Mouse (Mus musculus) spleen, postnatal 36 days (tissue): ENCODE measurements around the gene Podxl.
A peak's percentile ranks its signal among the peaks of the same experiment; 100 is the strongest.

ENCODE experiments used
- DNase-seq, 2 experiments: peaks; one replicate each; pipeline ENCODE4 v3.0.0; 2022; ENCODE audit warnings: low spot score in 2 of 2, mixed read lengths in 1 of 2

Podxl gene

GRCm38 (mm10) chr6:31523657-31524056, 40.1 kb downstream of the Podxl start:
- DNase-seq, result no peak

DNA sequence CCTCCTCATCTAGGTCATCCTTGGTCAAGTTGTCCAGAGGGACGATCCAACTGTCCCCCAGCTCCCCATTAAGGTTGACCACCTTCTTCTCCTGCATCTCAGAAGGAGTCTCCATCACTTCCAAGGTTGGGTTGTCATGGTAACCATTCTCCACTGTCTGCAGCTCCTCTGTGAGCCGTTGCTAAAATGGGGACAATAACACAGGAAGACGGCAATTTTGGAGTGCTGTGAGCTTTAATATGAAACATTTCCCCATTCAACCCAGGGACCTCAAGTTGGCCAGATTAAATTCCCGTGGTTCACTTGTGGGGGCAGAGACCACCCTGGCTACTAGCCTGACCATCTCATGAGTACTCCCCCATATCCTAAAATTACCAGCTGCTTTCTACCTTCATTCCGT, 40.7 kb downstream of the Podxl start:
- no peak for DNase-seq

- no peak for DNase-seq
These were observed 41.3 kb downstream of the Podxl start for GRCm38 (mm10) chr6:31522478-31522877.

- no peak for DNase-seq
These were observed 42.1 kb downstream of the Podxl start for GRCm38 (mm10) chr6:31521491-31522355.

DNA sequence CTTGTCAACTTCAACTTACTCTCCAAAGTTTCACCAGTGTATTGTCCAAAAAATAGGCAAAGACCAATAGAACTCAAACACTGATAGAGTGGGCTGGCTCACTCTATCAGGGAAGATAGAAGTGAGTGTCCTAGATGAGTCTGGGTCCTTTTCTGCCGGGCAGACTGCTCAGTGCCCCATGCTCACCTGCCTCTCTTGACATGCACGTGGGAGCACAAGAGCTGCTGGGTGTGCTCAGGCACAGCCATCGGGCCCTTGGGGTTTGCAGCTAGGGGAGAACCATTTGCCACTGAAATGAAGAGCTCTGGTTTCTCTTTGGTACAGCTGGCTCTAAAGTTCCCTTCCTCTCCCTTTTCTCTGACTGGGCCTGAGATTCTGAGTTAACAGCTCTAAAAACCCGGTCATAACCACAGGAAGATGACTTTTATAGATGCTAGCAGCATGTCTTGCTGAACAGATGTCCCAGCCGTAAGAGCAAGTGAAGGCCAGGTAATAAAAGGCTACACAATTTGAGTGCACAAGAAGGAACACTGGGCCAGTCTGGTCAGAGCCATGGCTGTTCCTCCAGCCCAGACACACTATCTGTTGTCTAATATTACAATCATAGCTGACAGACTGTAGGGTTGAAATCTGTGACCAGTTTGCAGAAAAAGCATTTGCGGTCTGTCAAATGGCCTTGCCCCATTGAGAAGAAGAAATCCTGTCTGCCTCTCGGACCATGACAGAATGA, 43.1 kb downstream of the Podxl start:
- DNase-seq, result no peak

DNA sequence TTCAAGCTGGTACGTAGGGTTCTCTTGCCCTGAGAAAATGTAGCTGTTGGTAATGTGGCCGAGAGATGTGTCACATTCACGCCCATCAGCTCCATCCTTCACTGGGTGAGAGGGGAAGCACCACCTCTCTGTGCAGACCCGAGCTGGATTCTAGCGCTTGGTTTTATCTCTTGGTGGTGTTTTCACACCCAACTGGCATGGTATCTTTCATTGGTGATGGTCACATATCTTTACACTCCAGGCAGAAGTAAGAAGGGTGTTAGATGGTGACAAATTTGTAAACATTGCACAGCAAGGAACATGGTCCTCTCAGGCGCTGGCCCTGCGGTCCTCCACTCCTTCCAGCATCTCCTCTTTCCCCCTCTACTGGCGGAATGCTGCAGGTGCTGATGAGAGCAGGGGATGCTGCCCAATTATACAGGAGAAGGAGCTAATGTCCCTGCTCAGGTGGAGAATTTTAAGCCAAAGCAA, 44.7 kb downstream of the Podxl start:
- DNase-seq, result peak; percentile 17 to 44

GRCm38 (mm10) chr6:31518338-31518698, 45.5 kb downstream of the Podxl start:
- DNase-seq, result no peak

GRCm38 (mm10) chr6:31517681-31518337, 46.0 kb downstream of the Podxl start:
- DNase-seq, result no peak

GRCm38 (mm10) chr6:31513726-31514125, 50.1 kb downstream of the Podxl start:
- no peak for DNase-seq

DNA sequence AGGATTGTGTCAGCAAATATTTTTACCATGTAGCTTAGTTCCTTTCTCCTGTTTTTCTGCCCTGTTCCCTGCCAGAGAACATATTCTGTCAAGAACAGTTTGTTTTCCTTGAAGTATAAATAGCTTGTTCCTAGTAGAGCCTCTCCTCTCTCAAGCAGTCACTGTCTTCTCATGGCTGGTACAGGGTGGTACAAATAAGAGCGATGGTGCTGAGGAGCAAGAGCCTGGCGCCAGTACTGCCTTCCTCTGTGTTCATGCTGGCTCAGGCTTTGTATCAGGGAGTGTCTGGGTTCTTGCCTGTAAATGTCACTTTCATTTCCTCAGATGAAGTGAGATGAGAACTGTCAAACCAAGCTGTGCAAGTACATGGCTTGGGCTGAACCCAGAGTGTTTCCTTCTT, 61.2 kb downstream of the Podxl start:
- DNase-seq, result no peak

DNA sequence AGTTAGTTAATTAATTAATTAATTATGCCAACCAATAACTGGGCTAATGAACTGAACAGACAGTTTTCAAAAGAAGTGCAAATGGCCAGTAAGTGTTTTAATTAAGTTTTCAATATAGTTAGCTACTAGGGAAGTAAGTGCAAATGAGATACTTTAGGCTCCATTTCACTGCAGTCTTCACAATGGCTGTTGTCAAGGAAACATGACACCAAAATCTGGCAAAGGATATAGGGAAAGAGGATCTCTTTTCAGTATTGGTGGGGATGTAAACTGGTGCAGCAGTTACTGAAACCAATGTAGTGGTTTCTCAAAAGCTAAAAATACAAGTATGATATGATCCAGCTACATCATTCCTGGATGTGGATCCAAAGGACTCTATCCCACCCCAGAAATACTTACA, 63.1 kb downstream of the Podxl start:
- no peak for DNase-seq

DNA sequence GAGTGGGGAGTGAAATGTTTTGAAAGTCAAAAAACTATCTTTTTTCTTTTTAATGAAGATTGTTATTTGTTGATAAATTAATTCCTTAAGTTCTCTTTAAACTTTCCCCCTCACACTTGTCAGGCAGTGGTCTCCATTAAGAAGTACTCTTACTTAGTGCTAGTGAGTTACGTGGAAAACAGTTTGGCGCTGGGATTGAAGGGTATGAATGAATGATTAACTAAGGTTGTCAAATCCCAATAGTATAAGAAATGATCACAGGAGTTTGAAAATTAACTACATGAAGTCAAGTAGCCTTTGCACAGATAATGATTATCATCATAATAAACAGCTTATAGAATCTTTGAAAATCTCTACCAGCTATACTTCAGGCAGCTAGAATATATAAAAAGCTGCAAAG, 63.5 kb downstream of the Podxl start:
- DNase-seq, result no peak

DNA sequence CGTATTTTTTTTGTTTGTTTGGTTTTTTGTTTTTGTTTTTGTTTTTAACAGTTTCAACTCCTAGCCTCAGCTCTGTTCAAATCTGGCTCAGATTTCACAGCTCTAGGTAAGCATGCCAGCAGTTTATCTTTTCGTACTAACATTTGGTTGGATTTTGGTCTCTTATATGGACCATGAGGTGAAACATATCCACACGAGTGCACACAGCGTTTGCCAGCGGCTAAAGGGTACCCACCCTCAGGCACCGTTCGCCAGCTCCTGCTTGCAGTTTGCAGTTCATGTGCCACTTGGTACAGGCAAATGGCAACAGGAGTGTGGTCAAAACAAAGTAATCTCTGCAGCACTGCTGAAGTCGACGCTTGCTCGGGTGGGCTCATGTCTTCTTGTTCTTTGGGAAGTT, 63.9 kb downstream of the Podxl start:
- DNase-seq, result no peak

GRCm38 (mm10) chr6:31496227-31496626, 67.6 kb downstream of the Podxl start:
- no peak for DNase-seq

DNA sequence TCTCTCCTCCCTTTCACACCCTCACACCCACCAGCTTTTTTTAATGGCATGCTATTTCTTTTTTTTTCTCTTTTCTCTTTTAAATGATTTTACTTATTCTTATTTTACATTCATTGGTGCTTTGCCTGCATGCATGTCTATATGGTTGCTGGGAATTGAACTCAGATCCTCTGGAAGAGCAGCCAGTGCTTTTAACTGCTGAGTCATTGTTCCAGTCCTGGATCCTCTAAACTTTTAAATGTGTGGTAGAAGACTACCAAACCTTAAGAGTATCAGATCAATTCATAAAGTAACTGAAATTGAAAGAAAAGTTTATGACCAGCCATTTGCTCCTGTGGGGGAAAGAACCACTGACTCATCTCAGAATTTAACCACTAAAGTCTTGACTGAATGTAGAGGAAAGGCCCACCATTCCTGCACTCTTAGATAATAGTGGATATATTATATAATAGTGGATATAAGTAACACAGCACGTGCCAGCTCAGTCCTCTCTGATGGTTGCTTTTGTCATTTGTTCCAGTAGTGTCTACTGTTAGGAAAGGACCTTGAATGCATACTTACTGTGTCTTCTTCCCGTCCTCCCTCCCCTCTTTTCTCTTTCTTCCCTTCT, 68.6 kb downstream of the Podxl start:
- no peak for DNase-seq

DNA sequence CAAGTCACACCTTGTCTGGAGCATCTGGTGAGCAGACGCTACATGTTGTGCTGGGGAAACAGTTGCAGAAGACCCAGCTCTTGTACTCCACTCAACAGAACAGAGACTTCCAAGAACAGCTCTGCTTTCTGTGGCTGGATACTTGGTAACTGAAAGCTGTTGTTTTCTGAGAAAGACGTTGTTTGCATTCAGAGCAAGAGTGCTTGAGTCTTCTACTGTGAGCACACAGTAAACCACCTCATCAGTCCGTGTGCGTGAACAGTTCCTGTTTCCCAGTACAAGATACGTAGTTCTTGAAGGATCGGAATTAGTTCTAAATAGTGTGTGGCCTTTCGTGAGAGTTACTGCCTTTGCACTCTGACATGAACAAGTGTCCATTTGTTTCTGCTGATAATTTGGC, 73.8 kb downstream of the Podxl start:
- no peak for DNase-seq

DNA sequence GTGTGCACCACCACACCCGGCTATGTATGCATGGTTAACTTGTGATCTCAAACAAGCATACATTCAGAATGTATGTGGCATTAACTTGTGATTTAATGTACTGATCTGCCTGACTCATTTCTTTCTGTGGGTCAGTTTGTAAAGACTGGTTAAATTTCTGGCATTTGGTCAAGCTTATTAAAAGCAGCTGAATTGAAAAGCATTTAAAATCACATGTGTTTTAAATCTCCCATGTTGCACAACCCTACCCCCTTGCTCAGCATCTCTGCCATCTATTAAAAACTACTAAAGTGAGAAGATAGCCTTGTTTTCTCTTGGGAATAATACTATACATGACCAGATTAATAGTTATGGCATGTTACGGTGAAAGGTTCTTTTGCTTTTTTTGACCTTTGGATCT, 77.2 kb downstream of the Podxl start:
- no peak for DNase-seq

- no peak for DNase-seq
These were observed 83.8 kb downstream of the Podxl start for GRCm38 (mm10) chr6:31480008-31480407.

GRCm38 (mm10) chr6:31478221-31478620, 85.6 kb downstream of the Podxl start:
- no peak for DNase-seq
